Mouse (Mus musculus): ENCODE measurements around the gene Pex11g. TPM values are rescaled to one million over a fixed set of nuclear protein-coding genes. Genes with fewer than 3 reads are reported as not detected.

Pex11g gene
- total RNA-seq, 2 experiments from 2014 or later, result 2.4 to 2.7 TPM

GRCm38 (mm10) chr8:3420105-3420706, 47.3 kb downstream of the Pex11g start:
- intact Hi-C loops (cut with DNase I; ENCODE audit: low total_unique reads), result no loop called here

GRCm38 (mm10) chr8:3418101-3418500, 49.4 kb downstream of the Pex11g start:
- intact Hi-C loops (cut with DNase I; ENCODE audit: low total_unique reads), result no loop called here
- no peak for DNase-seq

More at GRCm38 (mm10) chr8:3420105-3420706, 47.3 kb downstream of the Pex11g start:
- DNase-seq, result no peak

GRCm38 (mm10) chr8:3417455-3417854, 50.0 kb downstream of the Pex11g start:
- no peak for DNase-seq
- intact Hi-C loops (cut with DNase I; ENCODE audit: low total_unique reads), result no loop called here

GRCm38 (mm10) chr8:3416846-3417245, 50.6 kb downstream of the Pex11g start:
- DNase-seq, result no peak
- intact Hi-C loops (cut with DNase I; ENCODE audit: low total_unique reads), result no loop called here

- DNase-seq, result no peak
- intact Hi-C loops (cut with DNase I; ENCODE audit: low total_unique reads), result no loop called here
These were observed 51.8 kb downstream of the Pex11g start for GRCm38 (mm10) chr8:3415661-3416060.

- intact Hi-C loops (cut with DNase I; ENCODE audit: low total_unique reads), result no loop called here
- DNase-seq, result no peak
These were observed 52.2 kb downstream of the Pex11g start for GRCm38 (mm10) chr8:3415259-3415658.

GRCm38 (mm10) chr8:3414639-3415190, 52.8 kb downstream of the Pex11g start:
- intact Hi-C loops (cut with DNase I; ENCODE audit: low total_unique reads), result no loop called here
- DNase-seq, result no peak

GRCm38 (mm10) chr8:3412816-3413215, 54.7 kb downstream of the Pex11g start:
- DNase-seq, result no peak
- intact Hi-C loops (cut with DNase I; ENCODE audit: low total_unique reads), result no loop called here

- DNase-seq, result no peak
- intact Hi-C loops (cut with DNase I; ENCODE audit: low total_unique reads), result no loop called here
These were observed 55.6 kb downstream of the Pex11g start for GRCm38 (mm10) chr8:3411901-3412301.

- intact Hi-C loops (cut with DNase I; ENCODE audit: low total_unique reads), result no loop called here
These were observed 56.4 kb downstream of the Pex11g start for GRCm38 (mm10) chr8:3411085-3411484.

GRCm38 (mm10) chr8:3407417-3407816, 60.1 kb downstream of the Pex11g start:
- intact Hi-C loops (cut with DNase I; ENCODE audit: low total_unique reads), result no loop called here
- no peak for DNase-seq

More at GRCm38 (mm10) chr8:3411085-3411484, 56.4 kb downstream of the Pex11g start:
- no peak for DNase-seq

Other genes starting within 250 kb of the Pex11g start
- gene Insr, start 188.1 kb downstream of the Pex11g start, total RNA-seq (2021), result 10 to 100 TPM; 40.4 to 41.4 TPM
- under 1 TPM; 0.06 to 0.11 TPM for gene A430078G23Rik, start 114.3 kb downstream of the Pex11g start, total RNA-seq (2021)
- gene Arhgef18, start 74.7 kb downstream of the Pex11g start, total RNA-seq (2021), result 1 to 10 TPM; 9.4 to 9.6 TPM
- gene Tex45, start 3.2 kb upstream of the Pex11g start, total RNA-seq (2021), result not detected
- gene Zfp358, start 25.5 kb upstream of the Pex11g start, total RNA-seq (2021), result 10 to 100 TPM; 16.5 to 17.6 TPM
- 10 to 100 TPM; 16.5 to 17.4 TPM for gene Mcoln1, start 32.8 kb upstream of the Pex11g start, total RNA-seq (2021)
- gene Pnpla6, start 47.7 kb upstream of the Pex11g start, total RNA-seq (2021), result 10 to 100 TPM in 1 of 2 experiments, 1 to 10 TPM in 1; 7.9 to 11.1 TPM
- not detected for gene C330021F23Rik, start 100.3 kb upstream of the Pex11g start, total RNA-seq (2021)
- gene Camsap3, start 119.6 kb upstream of the Pex11g start, total RNA-seq (2021), result under 1 TPM; 0.55 to 0.78 TPM
- gene Xab2, start 153.6 kb upstream of the Pex11g start, total RNA-seq (2021), result 10 to 100 TPM; 11.0 to 12.5 TPM
- gene Pet100, start 153.9 kb upstream of the Pex11g start, total RNA-seq (2021), result 10 to 100 TPM; 78.8 to 79.7 TPM
- gene Pcp2, start 157.9 kb upstream of the Pex11g start, total RNA-seq (2021), result under 1 TPM in 1 of 2 experiments, not detected in 1; 0.51 TPM
- 1 to 10 TPM; 1.6 to 3.8 TPM for gene Stxbp2, start 163.3 kb upstream of the Pex11g start, total RNA-seq (2021)
- 1 to 10 TPM in 1 of 2 experiments, not detected in 1; 1.2 TPM for gene Retn, start 188.1 kb upstream of the Pex11g start, total RNA-seq (2021)
- gene Mcemp1, start 198.1 kb upstream of the Pex11g start, total RNA-seq (2021), result not detected
- gene Fcor, start 204.7 kb upstream of the Pex11g start, total RNA-seq (2021), result 1 to 10 TPM; 1.2 to 3.0 TPM
- gene Trappc5, start 208.6 kb upstream of the Pex11g start, total RNA-seq (2021), result 10 to 100 TPM; 20.1 to 20.9 TPM
- gene Fcer2a, start 226.5 kb upstream of the Pex11g start, total RNA-seq (2021), result under 1 TPM; 0.91 to 0.94 TPM

Measured in gastrocnemius, postnatal 14 days (tissue).